Mouse (Mus musculus) cerebellum, adult 2 months (tissue): ENCODE data around the gene Ganc.

ENCODE experiments used
- CTCF ChIP-seq: fragments of 200-500 bp; IDR thresholded peaks from 2 replicates; pipeline ENCODE4 v1.5.1; 2011; ENCODE audit warnings: low read depth, mild to moderate bottlenecking, control low read depth, low read length, moderate library complexity, borderline replicate concordance; ENCODE audit not compliant: insufficient read depth
- POLR2A ChIP-seq: fragments of 200-500 bp; IDR thresholded peaks from 2 replicates; pipeline ENCODE4 v1.6.1; 2011; ENCODE audit warnings: low read length, control low read depth, borderline replicate concordance; ENCODE audit not compliant: insufficient read depth

- TF ChIP-seq POLR2A (no peak), CTCF (no peak)
Measured at GRCm38 (mm10) chr2:120446373-120446772, 42.7 kb downstream of the Ganc start.
